ENCODE assay signal across 19 mouse cellular contexts in genomic region chr5:66330806-66331205, GRCm38 (mm10).
"Had no signal": no experiment of that assay in that cellular context is flagged by ENCODE, and none has a peak within 500 bp of the region (broad histone marks: within the 10 kb centered on the region; RNA-seq: fewer than 3 reads in every experiment).

No protein-coding gene starts in this region.

- H3K4me2 ChIP-seq: liver, embryonic 15.5 days; lung, embryonic 14.5 days; midbrain, embryonic 12.5 days; neural tube, embryonic 13.5 days; neural tube, embryonic 15.5 days had no signal

- H3K9ac ChIP-seq: liver, embryonic 15.5 days; lung, embryonic 14.5 days; midbrain, embryonic 12.5 days; neural tube, embryonic 13.5 days; neural tube, embryonic 15.5 days had no signal

- H3K27ac ChIP-seq: liver, embryonic 15.5 days; midbrain, embryonic 10.5 days; midbrain, embryonic 12.5 days; neural tube, embryonic 13.5 days; neural tube, embryonic 15.5 days had no signal

- H3K36me3 ChIP-seq: liver, embryonic 15.5 days; midbrain, embryonic 10.5 days; midbrain, embryonic 12.5 days; neural tube, embryonic 13.5 days; neural tube, embryonic 15.5 days had no signal

- H3K4me3 ChIP-seq: liver, embryonic 15.5 days; midbrain, embryonic 10.5 days; midbrain, embryonic 12.5 days; myocyte; neural tube, embryonic 13.5 days; neural tube, embryonic 15.5 days had no signal

- H3K4me1 ChIP-seq: liver, embryonic 15.5 days had no signal

- H3K9me3 ChIP-seq: liver, embryonic 15.5 days; midbrain, embryonic 10.5 days; midbrain, embryonic 12.5 days; neural tube, embryonic 13.5 days; neural tube, embryonic 15.5 days had no signal

- ATAC-seq: midbrain, embryonic 16.5 days had no signal

- DNase-seq: lung, adult 18-20 months; lung, embryonic 14.5 days; lung, postnatal 10 days; lung, postnatal 4 days; midbrain, embryonic 14.5 days; retina, postnatal 1 day; right cerebral cortex, adult 18-20 months; right cerebral cortex, postnatal 25 days; right cerebral cortex, postnatal 4 days; thymus, adult 18-20 months; thymus, postnatal 14 days; thymus, postnatal 36 days had no signal

- H3K27me3 ChIP-seq: liver, embryonic 15.5 days; neural tube, embryonic 13.5 days; neural tube, embryonic 15.5 days had no signal
